Mouse (Mus musculus): Measurements from ENCODE around the gene Kcp. TPM values are rescaled to one million over a fixed set of nuclear protein-coding genes. Genes with fewer than 3 reads are reported as not detected.

The Kcp gene
- total RNA-seq, 2 experiments from 2014 or later, result 1.7 to 1.9 TPM

GRCm38 (mm10) chr6:29522626-29523300, 15.0 kb upstream of the Kcp start:
- DNase-seq, result no peak

DNA sequence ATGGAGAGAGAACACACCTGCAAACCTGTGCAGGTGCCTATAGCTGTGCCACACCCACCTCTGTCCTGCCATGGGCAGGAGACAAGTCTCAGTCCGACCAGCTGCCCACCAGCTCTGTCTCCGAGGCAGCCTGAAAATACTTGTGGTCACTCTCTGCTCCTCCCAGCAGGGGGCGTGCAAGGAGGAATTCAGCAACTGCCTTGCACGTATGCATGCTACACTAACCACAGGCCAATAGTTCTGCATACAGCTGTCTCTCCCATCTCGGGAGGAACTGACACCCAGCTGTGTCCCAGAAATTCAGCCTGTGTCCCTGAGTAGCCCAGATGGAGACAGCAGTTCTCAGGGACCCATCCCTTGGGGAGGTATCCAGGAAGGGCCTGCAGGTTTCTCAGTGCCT, 9.4 kb upstream of the Kcp start:
- DNase-seq, result peak; percentile 53 to 58

- DNase-seq, result no peak
Observed at GRCm38 (mm10) chr6:29513284-29513683, 5.5 kb upstream of the Kcp start.

GRCm38 (mm10) chr6:29509086-29509485, 1.3 kb upstream of the Kcp start:
- DNase-seq, result no peak

DNA sequence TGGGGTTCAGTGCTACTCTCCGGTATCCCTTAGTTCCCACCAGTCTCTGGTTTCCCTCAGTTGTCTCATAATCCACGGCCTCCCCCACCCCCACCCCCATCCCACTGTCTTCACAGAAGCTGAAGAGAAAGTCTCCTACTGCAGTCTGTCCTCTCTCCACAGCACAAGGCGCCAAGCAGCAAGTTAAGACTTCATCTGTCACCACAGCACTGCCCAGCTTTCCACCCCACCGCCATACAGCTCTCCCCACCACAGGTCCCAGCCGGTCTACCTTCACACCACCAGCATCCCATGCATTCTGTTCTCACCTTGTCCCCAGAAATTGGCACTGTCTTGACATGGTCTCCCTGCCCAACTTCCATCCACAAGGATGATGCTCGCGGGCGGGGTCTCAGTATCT, 918 bp downstream of the Kcp start:
- DNase-seq, result no peak

GRCm38 (mm10) chr6:29505493-29505892, 2.3 kb downstream of the Kcp start:
- DNase-seq, result no peak

DNA sequence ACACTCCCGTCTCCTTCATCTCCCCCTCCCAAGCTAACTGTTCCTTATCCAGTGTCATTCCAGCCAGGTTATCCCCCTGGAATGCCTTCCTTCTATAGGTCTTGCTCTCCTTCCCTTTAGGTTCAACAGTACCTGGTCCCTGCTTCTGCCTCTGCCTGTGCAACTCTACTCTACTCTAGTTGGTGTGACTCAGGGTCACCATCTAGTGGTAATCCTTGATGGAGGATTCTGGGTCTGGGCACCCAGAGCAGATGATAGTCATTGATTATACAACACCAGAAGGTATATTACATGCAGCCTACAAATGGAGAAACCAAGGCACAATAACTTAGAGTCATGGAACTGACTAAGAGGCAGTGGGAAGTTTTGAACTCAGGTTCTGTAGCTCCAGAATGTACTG, 6.2 kb downstream of the Kcp start:
- DNase-seq, result no peak

DNA sequence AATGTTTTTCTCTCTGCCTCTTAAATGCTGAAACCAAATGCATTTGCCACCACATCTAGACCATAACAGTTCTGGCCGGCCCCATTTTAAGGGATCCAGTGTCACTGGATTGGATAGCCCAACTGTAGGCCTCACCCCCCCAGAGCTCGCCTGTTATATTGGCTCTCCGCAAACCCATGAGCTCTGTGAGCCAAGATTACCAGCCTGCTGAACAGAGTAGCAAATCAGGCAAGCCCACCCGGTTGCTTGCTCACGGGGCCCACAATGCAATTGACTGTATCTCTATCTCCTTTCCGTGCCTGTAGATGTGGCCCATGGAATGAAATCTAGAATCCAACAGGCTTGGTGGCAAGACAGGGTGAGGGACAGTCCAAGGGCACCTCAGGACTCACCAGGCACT, 6.9 kb downstream of the Kcp start:
- DNase-seq, result no peak

DNA sequence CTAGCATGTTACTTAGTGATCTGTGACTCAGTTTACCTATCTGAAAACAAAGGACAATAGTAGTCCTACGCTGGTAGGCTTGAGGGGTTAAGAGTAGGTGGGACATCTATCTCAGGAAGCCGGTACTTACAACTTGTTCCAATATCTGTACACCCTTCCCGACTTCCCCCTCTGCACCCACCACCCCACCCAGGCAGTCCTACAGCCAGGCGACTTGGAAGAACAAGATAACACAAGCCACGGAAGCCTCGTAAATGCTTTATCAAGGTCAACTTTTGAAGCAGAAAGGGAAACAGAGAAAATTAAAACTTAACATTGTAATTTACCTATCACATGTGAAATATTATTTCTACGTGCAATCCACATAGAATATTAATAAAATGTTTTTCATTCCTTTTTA, 7.6 kb downstream of the Kcp start:
- DNase-seq, result no peak

DNA sequence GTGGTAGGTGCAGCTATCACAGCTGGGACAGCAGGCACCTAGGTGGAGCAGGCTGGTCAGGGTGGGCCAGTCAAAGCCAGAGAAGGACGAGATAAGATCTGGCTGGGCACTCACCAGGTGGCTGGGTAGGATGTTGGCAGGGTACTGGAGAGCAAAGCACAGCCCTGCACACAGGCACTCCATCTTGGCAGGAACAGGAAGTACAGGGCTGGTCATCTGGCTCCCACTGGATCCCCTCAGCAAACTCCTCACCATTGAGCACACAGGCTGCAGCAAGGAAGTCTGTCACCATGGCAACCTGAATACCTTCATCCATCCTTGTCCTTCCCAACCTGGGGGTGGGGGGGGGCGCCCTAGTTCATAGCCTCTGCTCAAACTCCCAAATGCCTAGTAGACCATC, 10.0 kb downstream of the Kcp start:
- DNase-seq, result no peak

GRCm38 (mm10) chr6:29496270-29496669, 11.5 kb downstream of the Kcp start:
- no peak for DNase-seq

DNA sequence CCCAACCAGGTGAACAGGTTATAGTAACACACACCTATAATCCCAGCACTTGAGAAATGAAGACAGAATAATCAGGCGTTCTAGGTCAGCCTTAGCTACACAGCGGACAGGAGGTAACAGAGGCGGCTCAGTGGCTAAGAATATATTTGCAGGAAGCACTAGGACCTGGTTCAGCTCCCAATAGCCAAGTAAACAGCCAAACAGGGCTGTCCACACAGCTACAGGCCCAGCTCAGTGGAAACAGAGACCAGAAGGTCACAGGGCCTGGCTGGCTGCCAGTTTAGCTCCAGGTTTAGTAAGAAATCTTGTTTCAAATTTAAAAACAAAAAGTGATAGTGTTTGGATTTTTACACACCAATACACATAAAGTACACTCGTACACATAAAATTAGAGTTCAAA, 13.7 kb downstream of the Kcp start:
- DNase-seq, result no peak

DNA sequence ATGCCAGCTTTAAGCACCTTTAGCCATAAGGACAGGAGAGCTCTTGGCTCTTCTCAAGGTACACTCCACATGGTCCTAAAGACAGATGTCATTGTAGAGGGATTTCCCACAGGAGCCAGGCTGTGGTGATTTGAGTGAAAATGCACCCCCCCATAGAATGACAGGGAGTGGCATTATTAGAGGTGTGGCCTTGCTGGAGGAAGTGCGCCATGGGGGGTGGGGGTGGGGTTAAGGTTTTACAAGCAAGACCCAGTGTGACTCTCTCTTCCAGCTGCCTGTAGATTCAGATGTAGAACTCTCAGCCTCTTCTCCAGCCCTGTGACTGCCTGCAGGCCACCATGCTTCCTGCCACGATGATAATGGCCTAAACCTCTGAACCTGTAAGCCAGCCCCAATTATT, 21.8 kb downstream of the Kcp start:
- DNase-seq, result no peak

DNA sequence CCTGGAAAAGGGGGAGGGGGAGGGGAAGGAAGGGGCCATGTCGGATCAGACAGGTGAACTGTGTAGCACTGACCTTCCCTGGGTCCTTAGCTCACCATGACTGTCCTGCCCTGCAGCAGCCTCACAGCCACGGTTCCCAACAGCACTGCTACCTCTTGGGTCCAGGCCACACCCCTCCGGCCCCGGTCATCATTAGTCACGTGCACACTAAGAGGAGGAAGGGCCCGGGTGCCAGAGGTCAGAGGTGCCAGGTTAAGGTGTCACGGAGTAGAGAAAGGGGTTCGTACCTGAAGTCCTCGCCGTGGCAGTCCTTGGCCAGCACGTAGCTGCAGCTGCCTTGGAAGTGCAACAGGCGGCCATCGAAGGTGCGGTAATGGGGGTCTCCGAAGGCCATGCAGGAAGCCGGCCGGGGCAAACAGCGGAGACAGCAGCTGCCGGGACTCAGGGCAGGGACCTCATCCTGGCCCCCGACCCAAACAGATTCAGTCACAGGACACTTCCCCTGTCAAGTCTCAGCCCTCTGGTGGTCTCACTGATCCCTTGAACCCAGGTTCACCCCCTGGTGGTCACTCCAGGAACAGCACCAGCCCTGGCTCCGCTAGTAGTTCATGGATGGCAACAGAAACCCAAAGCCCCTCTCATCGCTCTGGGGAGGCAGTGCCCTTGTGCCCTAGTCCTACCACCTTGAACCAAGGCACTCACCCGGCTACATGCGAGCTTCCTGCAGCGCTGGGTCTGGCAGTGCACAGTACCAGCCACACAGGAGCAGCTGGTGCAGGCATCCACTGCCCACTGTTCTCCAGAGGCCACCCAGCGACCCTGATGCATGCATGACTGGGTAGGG, 22.8 kb downstream of the Kcp start:
- peak; percentile 49 to 58 for DNase-seq

DNA sequence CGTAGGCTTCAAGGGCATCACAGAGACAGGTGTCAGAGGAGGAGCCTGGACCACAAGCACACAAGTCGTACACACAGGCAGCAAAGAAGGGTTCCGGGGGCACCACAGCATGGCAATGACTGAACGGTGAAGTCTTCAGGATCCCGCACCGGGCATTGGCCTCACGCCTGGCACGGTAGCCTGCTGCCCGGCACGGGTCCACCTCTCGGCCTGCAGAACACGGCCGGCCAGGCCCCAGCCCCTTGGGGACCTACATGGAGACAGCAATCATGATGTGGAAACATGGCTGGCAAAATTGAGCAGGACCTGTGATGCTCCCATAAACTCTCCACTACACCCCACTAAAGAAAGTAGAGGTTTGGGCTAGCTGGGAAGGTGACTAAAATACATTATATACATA, 25.1 kb downstream of the Kcp start:
- no peak for DNase-seq

- no peak for DNase-seq
Observed at GRCm38 (mm10) chr6:29474736-29475135, 33.0 kb downstream of the Kcp start.

- peak; percentile 70 to 73 for DNase-seq
Observed at GRCm38 (mm10) chr6:29473941-29474691, 33.6 kb downstream of the Kcp start.

- DNase-seq, result no peak
Observed at GRCm38 (mm10) chr6:29471137-29471536, 36.6 kb downstream of the Kcp start, which contains the start of gene Atp6v1fnb. TSS of gene Atp6v1fnb (plus strand) at chr6:29471437.

DNA sequence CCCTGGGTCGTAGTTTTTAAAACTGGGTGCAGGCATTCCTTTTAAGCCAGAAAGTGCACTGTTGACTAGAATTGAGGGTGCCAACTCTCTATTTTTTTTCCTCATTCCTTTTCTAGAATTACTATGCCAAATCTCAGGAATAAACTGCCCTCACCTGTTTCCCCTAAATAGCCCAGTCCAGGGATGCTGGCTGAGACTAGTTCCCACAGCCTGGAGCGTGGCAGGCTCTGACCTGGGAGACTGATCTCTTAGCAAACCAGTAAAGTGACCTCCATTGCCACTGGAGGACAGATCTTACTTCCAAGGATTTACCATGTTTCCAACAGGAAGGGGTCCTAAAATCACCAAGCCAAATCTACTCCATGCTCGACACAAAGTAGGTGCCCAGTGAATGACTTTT, 38.9 kb downstream of the Kcp start:
- no peak for DNase-seq

DNA sequence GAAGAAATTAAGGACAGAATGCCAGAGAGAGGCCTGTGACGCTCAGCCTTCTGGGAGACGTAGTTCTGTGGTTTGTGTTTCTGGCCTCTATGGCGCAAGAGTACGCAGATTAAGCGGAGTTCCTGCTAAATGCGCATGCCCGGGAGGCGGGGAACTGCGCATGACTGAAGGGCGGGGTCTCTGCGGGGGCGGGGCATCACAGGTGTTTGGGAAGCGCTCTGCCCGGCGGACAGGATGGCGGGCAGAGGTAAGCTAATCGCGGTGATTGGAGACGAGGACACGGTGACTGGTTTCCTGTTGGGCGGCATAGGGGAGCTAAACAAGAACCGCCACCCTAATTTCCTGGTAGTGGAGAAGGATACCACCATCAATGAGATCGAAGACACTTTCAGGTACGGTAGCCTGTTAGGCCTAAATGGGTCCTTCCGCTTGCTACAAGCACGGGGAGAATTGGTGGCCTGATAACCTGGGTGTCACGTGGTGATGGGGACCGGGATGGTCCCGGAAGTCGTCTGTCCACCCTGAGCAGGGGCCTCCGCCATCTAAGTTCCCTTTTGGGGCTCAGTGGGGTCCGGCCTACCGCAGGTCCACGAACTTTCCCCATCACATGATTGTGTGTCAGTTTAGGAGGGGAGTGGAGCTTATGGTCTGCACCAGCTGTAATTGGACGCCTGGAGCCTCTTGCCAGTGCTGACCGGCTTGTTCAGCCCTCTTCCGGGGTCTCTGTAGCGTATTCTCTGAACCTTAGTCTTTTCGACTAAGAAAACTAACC, 40.0 kb downstream of the Kcp start, which contains the start of gene Atp6v1f:
Gene Atp6v1f (plus strand): TSS at position 136 of the 772 bp plus-strand sequence.
- DNase-seq, result peak; percentile 90

DNA sequence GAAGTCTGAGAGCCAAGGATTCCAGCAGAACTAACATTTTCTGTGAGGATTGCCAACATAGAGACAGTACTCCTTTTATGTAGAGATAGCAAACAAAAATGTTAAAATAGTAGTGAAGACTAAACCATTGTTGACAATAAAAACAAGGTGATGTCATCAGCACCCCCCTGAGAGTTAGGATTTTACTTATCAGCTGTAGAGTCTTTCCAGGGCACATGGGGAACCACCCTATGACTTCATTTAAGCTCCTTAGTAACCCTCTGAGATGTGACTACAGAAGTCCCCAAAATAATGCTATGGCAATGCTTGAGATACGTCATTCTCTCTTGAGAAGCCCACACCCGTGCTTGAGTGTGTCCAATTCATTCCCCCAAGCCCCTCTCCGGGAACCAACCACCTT, 44.4 kb downstream of the Kcp start:
- DNase-seq, result no peak

DNA sequence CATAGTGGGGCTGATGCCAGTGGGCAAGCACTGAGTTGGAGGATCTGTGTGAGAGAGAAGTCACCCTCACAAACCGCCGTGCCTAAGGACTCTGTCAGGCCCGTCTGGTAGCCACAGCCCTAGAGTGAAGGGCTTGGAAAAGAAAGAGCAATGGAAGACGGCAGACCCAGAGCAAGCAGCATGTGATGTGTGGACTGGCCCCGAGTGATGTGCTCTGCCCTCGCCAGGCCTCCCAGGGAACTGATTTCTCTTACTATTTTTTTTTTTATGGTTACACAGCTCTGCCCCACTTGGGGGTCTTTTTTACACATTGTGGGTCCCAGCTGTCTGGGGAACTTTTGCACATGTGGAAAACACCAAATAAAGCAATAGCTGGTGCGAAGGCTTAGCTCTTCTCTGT, 46.2 kb downstream of the Kcp start:
- DNase-seq, result no peak
